Mouse (Mus musculus) splenic B cell, adult 2 months (primary cell): ENCODE measurements around the gene Prph2.

Experiments used
- DNase-seq: peaks from one replicate; pipeline ENCODE4 v3.0.0-alpha.2; 2011; ENCODE audit warnings: low read depth, low spot score
- H3K27me3 ChIP-seq: 2 replicates; pipeline ENCODE4 v1.6.1; 2012; ENCODE audit warnings: mild to moderate bottlenecking, low read length, moderate library complexity, mixed read lengths; ENCODE audit not compliant: control insufficient read depth, poor library complexity, insufficient read depth, severe bottlenecking
- H3K36me3 ChIP-seq: 2 replicates; pipeline ENCODE4 v1.6.1; 2012; ENCODE audit warnings: mild to moderate bottlenecking, low read length, moderate library complexity, mixed read lengths; ENCODE audit not compliant: control insufficient read depth, poor library complexity, insufficient read depth, severe bottlenecking

The Prph2 gene

DNA sequence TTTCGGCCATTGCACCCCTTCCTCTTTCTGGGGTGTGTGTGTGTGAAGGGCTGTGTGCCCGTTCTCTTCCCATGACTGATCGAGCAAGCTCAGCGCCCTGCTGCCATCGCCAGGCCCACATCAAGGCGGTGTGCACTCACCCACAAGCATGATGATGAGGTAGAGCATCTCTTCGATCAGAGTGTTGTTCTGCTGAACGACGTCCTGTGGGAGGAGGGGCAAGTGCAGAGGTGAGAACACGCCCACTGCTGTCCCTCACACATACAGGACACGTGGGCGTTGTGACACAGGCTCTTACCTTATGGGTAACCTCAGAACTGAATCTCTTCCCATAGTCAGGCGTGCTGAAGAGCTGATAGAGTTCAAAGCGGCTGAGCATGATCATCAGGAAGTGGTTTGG lies 56.6 kb downstream of the Prph2 start:
- DNase-seq: no peak
- Histone ChIP-seq H3K27me3 (no peaks in the 10 kb centered on the region), H3K36me3 (peaks cover 29% of the 10 kb centered on the region)

DNA sequence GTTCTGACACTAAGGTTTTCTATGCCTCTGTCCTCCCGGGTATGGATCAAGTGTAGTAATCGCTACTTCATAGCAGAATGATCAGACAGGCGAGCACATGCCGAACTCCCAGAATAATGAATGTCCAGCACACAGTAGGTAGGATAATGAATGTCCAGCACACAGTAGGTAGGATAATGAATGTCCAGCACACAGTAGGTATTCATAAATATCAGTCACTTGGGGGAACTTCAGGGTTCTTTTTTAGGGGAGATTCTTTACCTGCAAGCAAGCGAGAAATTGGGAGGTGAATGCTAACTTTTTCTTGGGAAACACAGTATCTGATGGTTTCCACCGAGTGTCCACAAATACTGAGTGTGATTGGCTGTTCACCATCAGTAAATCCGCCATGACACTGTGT lies 62.3 kb downstream of the Prph2 start:
- peaks cover 21% of the 10 kb centered on the region for H3K36me3 ChIP-seq
- no peaks in the 10 kb centered on the region for H3K27me3 ChIP-seq
- DNase-seq: no peak
